ENCODE assay signal across 8 mouse cellular contexts in genomic region chr9:25253478-25253824, GRCm38 (mm10). TPM values are rescaled to one million over a fixed set of nuclear protein-coding genes. Genes with fewer than 3 reads are reported as not detected.
A peak's percentile ranks its signal among the peaks of the same experiment; 100 is the strongest.
DNase-seq lines count a peak whose midpoint lies in the region; ATAC-seq and TF ChIP-seq lines count a peak whose summit lies in the region.

No protein-coding gene starts in this region.

- 8% methylated on average over 3 of the region's 3 CpGs for WGBS in forebrain, embryonic 11.5 days
- 11% methylated on average over 3 of the region's 3 CpGs for WGBS in limb, embryonic 12.5 days
- WGBS in small intestine, adult 2 months = under 1% methylated on average over 3 of the region's 3 CpGs

- no peak for ATAC-seq in megakaryocyte, adult 5-6 weeks (ENCODE audit: poor library complexity, severe bottlenecking)
- ATAC-seq in forebrain, embryonic 11.5 days (replicated peaks; ENCODE audit: low FRiP score) = no peak
- ATAC-seq in limb, embryonic 12.5 days (ENCODE audit: insufficient number of reproducible peaks, insufficient read depth, low FRiP score, low TSS enrichment, low read depth) = no peak
- no peak for ATAC-seq in monocyte, adult 5-6 weeks (replicated peaks; ENCODE audit: insufficient number of reproducible peaks, low FRiP score, low TSS enrichment, poor library complexity, severe bottlenecking)

- no peak for TF ChIP-seq POLR2A in small intestine, adult 2 months (IDR thresholded peaks at IDR 0.05; ENCODE audit: low read depth, low read length)

- H3K27ac ChIP-seq in forebrain, embryonic 11.5 days (ENCODE audit: low read depth, low read length) = peak overlapping the region; percentile 98; the same call in 1 of the 2 replicates
- H3K27ac ChIP-seq in limb, embryonic 12.5 days = peak overlapping the region; percentile 100
- peak overlapping the region; percentile 81 for H3K27ac ChIP-seq in small intestine, adult 2 months (ENCODE audit: insufficient read depth, low read depth, low read length)

- H3K4me2 ChIP-seq in forebrain, embryonic 11.5 days (ENCODE audit: low read depth, low read length, severe bottlenecking) = peak overlapping the region; percentile 38
- peak overlapping the region; percentile 78 for H3K4me2 ChIP-seq in limb, embryonic 12.5 days

- no peaks in the 10 kb centered on the region for H3K27me3 ChIP-seq in megakaryocyte, embryonic 14.5 days (replicated peaks)
- H3K27me3 ChIP-seq in forebrain, embryonic 11.5 days (ENCODE audit: control insufficient read depth, insufficient read depth, low read length) = no peaks in the 10 kb centered on the region
- H3K27me3 ChIP-seq in limb, embryonic 12.5 days = no peaks in the 10 kb centered on the region
- H3K27me3 ChIP-seq in small intestine, adult 2 months (ENCODE audit: control insufficient read depth, insufficient read depth, low read length) = no peaks in the 10 kb centered on the region

- TF ChIP-seq CTCF in small intestine, adult 2 months (IDR thresholded peaks at IDR 0.05; ENCODE audit: extremely low read depth, insufficient read length, insufficient replicate concordance, low read depth, low read length) = no peak

- H3K9me3 ChIP-seq in megakaryocyte, embryonic 14.5 days = no peaks in the 10 kb centered on the region
- H3K9me3 ChIP-seq in forebrain, embryonic 11.5 days (ENCODE audit: control insufficient read depth, low read length) = no peaks in the 10 kb centered on the region
- H3K9me3 ChIP-seq in limb, embryonic 12.5 days = no peaks in the 10 kb centered on the region

- H3K4me1 ChIP-seq in megakaryocyte, embryonic 14.5 days = peaks cover 30% of the 10 kb centered on the region
- peaks cover 7% of the 10 kb centered on the region; the same call in 1 of the 2 replicates for H3K4me1 ChIP-seq in forebrain, embryonic 11.5 days (replicated peaks; ENCODE audit: control insufficient read depth, insufficient read depth, low read length)
- peaks cover 19% of the 10 kb centered on the region for H3K4me1 ChIP-seq in limb, embryonic 12.5 days (replicated peaks)
- 0 out of 2 replicates have a peak, but pooled peaks cover 3% of the 10 kb centered on the region for H3K4me1 ChIP-seq in small intestine, adult 2 months (ENCODE audit: control insufficient read depth, insufficient read depth, insufficient read length, low read length)

- peak overlapping the region; percentile 94 for H3K4me3 ChIP-seq in megakaryocyte, embryonic 14.5 days (replicated peaks)
- peak overlapping the region; percentile 96 for H3K4me3 ChIP-seq in forebrain, embryonic 11.5 days (ENCODE audit: low read depth, low read length)
- peak overlapping the region; percentile 97 for H3K4me3 ChIP-seq in limb, embryonic 12.5 days (replicated peaks)
- peak overlapping the region; percentile 96 for H3K4me3 ChIP-seq in small intestine, adult 2 months (ENCODE audit: low read depth, low read length)

- H3K9ac ChIP-seq in forebrain, embryonic 11.5 days (ENCODE audit: low read length) = peak overlapping the region; percentile 95
- peak overlapping the region; percentile 97 for H3K9ac ChIP-seq in limb, embryonic 12.5 days (replicated peaks)

- no peak for DNase-seq in forebrain, embryonic 11.5 days (ENCODE audit: low spot score)
- no peak for DNase-seq in frontal cortex, postnatal 25 days (ENCODE audit: low spot score in 2 of 2)
- DNase-seq in layer of hippocampus, postnatal 14 days (ENCODE audit: low spot score in 2 of 2) = no peak

- H3K36me3 ChIP-seq in megakaryocyte, embryonic 14.5 days (replicated peaks; ENCODE audit: low read length) = no peaks in the 10 kb centered on the region
- no peaks in the 10 kb centered on the region for H3K36me3 ChIP-seq in forebrain, embryonic 11.5 days (ENCODE audit: control insufficient read depth, insufficient read depth, low read length)
- H3K36me3 ChIP-seq in limb, embryonic 12.5 days = no peaks in the 10 kb centered on the region
- H3K36me3 ChIP-seq in small intestine, adult 2 months (ENCODE audit: control insufficient read depth, insufficient read depth, low read length) = no peaks in the 10 kb centered on the region

RNA-seq across cellular contexts. Expression of gene Sept7, which starts 1.2 kb away (rescaled TPM):
- 2.4 and 7.2 TPM in 2 replicates for polyA plus RNA-seq in megakaryocyte, embryonic 14.5 days (2012; ENCODE audit: insufficient read depth, low replicate concordance)
- total RNA-seq in megakaryocyte, adult 5-6 weeks (2015) = 213 and 245 TPM in 2 replicates
- total RNA-seq in megakaryocyte, adult 5-6 weeks (2017) = 337 and 347 TPM in 2 replicates
- polyA plus RNA-seq in forebrain, embryonic 11.5 days (2014; fragmentation: Nextera tagmentation; extraction: Ambion mirVana) = 270 and 288 TPM in 2 replicates
- 272 and 304 TPM in 2 replicates for polyA plus RNA-seq in limb, embryonic 12.5 days (2016; fragmentation: Nextera tagmentation; extraction: Ambion mirVana)
- polyA plus RNA-seq in small intestine, adult 2 months (2012; rRNA removed) = 0.85 and 2.4 TPM in 2 replicates
- total RNA-seq in layer of hippocampus, postnatal 14 days (2021) = 100 to 1,000 TPM; 278 to 289 TPM
- total RNA-seq in monocyte, adult 5-6 weeks (2017) = 444 to 467 TPM (median 446 TPM) in 3 replicates

Comparison
In these comparisons a context has a peak if more than half of its experiments do, and no peak if none do; other contexts are left out.
1. RNA of gene Sept7, which starts 1.2 kb away (polyA plus RNA-seq): 270 to 288 TPM in forebrain, embryonic 11.5 days and 272 to 304 TPM in limb, embryonic 12.5 days; 2.4 to 7.2 TPM in megakaryocyte, embryonic 14.5 days and 0.85 to 2.4 TPM in small intestine, adult 2 months; every median in the first group is over 10 times any median in the second.
2. Peak in every context shown above with its lines, with median percentiles within 50 percentile points of each other: H3K4me3 ChIP-seq and H3K27ac ChIP-seq.